Mouse (Mus musculus): ENCODE data around the gene Ak6. TPM values are rescaled to one million over a fixed set of nuclear protein-coding genes. Genes with fewer than 3 reads are reported as not detected.

Ak6 gene
- polyA plus RNA-seq, 1 experiment = 139 TPM

- no peak overlapping the region for H3ac ChIP-seq (ENCODE audit: control insufficient read depth, insufficient read length, low read depth)
- H3K4me3 ChIP-seq (ENCODE audit: insufficient read depth, poor library complexity, severe bottlenecking) = no peak overlapping the region
- TF ChIP-seq MYOD1 (IDR thresholded peaks at IDR 0.05; ENCODE audit: control insufficient read depth, insufficient read length, low read depth) (no peak), FOSL1 (IDR thresholded peaks at IDR 0.05; ENCODE audit: insufficient read depth, low read length, poor library complexity, severe bottlenecking) (no peak), CTCF (IDR thresholded peaks at IDR 0.05; ENCODE audit: control insufficient read depth, insufficient read depth, insufficient read length) (no peak), USF1 (IDR thresholded peaks at IDR 0.05; ENCODE audit: low read depth) (no peak), CEBPB (IDR thresholded peaks at IDR 0.05; ENCODE audit: low read depth) (no peak)
Observed at GRCm38 (mm10) chr13:100675936-100676635, 25.3 kb downstream of the Ak6 start.

DNA sequence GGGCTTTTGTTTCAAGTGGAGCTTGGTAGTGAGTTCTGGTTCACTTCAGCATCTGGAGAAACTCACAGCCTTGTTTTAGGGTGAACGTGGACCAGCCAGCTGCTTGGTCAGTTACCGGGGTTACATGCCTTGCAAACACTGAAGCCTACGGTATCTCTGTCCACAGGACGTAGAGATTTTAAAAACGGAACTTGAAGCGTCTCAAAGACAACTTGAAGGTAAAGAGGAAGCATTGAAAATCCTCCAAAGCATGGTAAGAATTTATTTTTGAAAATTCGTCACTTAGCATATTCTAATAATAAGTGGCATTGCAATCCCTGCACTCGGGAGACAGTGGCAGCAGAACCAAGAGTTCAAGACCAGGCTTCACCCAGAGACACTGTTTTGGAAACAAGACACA lies 30.8 kb downstream of the Ak6 start:
- H3K27me3 ChIP-seq (ENCODE audit: control insufficient read depth, insufficient read depth, insufficient read length) = no peaks in the 10 kb centered on the region
- H3K36me3 ChIP-seq (ENCODE audit: control insufficient read depth, insufficient read depth) = no peaks in the 10 kb centered on the region
- TF ChIP-seq MAX (IDR thresholded peaks at IDR 0.05) = no peak
- no peak for TF ChIP-seq CTCF (IDR thresholded peaks at IDR 0.05; ENCODE audit: control insufficient read depth, insufficient read depth, insufficient read length)
- TF ChIP-seq MYOG (IDR thresholded peaks at IDR 0.05; ENCODE audit: control insufficient read depth, extremely low read depth, insufficient read length) = no peak
- TF ChIP-seq USF1 (IDR thresholded peaks at IDR 0.05; ENCODE audit: low read depth) = no peak
- H3K79me2 ChIP-seq (ENCODE audit: control insufficient read depth, insufficient read depth) = no peaks in the 10 kb centered on the region
- H3ac ChIP-seq (ENCODE audit: control insufficient read depth, insufficient read length, low read depth) = no peak overlapping the region
- no peaks in the 10 kb centered on the region for H3K79me3 ChIP-seq (ENCODE audit: low read depth)
- H3K4me3 ChIP-seq (ENCODE audit: insufficient read depth, poor library complexity, severe bottlenecking) = no peak overlapping the region

More at GRCm38 (mm10) chr13:100675936-100676635, 25.3 kb downstream of the Ak6 start:
- Histone ChIP-seq H3K79me2 (ENCODE audit: control insufficient read depth, insufficient read depth) (no peaks in the 10 kb centered on the region), H3K27me3 (ENCODE audit: control insufficient read depth, insufficient read depth, insufficient read length) (no peaks in the 10 kb centered on the region), H3K36me3 (ENCODE audit: control insufficient read depth, insufficient read depth) (no peaks in the 10 kb centered on the region), H3K79me3 (ENCODE audit: low read depth) (no peaks in the 10 kb centered on the region)

DNA sequence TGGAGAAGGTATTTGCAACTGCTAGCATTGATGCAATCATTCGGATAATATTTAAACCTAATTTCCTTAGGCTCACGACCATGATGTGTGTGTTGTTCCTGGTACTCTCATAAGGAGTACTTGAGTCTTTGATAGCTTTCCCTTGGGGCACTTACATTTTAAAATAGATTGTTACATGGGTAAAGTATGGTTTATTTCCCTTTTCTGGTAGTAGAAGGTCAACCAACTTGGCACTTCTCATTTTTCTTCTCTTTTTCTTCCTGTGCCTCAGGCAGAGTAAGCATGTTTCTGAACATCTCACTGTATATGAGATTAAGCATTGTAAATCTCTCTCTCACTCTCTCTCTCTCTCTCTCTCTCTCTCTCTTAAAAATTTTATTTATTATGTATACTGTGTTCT lies 32.1 kb downstream of the Ak6 start:
- Histone ChIP-seq H3K79me3 (ENCODE audit: low read depth) (no peaks in the 10 kb centered on the region), H3K27me3 (ENCODE audit: control insufficient read depth, insufficient read depth, insufficient read length) (no peaks in the 10 kb centered on the region), H3K36me3 (ENCODE audit: control insufficient read depth, insufficient read depth) (no peaks in the 10 kb centered on the region), H3K4me3 (ENCODE audit: insufficient read depth, poor library complexity, severe bottlenecking) (no peak overlapping the region), H3K79me2 (ENCODE audit: control insufficient read depth, insufficient read depth) (no peaks in the 10 kb centered on the region), H3ac (ENCODE audit: control insufficient read depth, insufficient read length, low read depth) (no peak overlapping the region)
- TF ChIP-seq FOSL1 (IDR thresholded peaks at IDR 0.05; ENCODE audit: insufficient read depth, low read length, poor library complexity, severe bottlenecking) = no peak

DNA sequence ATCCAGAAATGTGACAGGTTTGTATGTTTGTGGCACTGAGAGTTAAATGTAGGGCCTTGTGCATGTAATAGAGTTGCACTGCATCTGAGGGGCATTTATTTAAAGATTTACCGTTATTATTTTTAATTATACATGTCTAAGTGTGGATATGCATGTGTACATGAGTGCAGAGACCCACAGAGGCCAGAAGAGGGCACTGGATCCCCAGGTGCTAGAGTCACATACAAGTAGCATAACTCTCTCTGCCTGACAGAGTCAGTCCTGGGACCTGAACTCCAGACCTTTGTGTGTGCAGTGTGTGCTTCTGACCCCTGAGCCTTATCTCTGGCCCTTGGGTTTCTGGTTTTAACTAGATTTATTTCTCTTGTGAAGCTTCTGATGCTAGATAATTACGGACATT lies 33.6 kb downstream of the Ak6 start:
- Histone ChIP-seq H3K36me3 (ENCODE audit: control insufficient read depth, insufficient read depth) (no peaks in the 10 kb centered on the region), H3K27me3 (ENCODE audit: control insufficient read depth, insufficient read depth, insufficient read length) (no peaks in the 10 kb centered on the region), H3K79me3 (ENCODE audit: low read depth) (no peaks in the 10 kb centered on the region), H3K79me2 (ENCODE audit: control insufficient read depth, insufficient read depth) (no peaks in the 10 kb centered on the region), H3ac (ENCODE audit: control insufficient read depth, insufficient read length, low read depth) (no peak overlapping the region), H3K4me3 (ENCODE audit: insufficient read depth, poor library complexity, severe bottlenecking) (no peak overlapping the region)
- TF ChIP-seq FOSL1 (IDR thresholded peaks at IDR 0.05; ENCODE audit: insufficient read depth, low read length, poor library complexity, severe bottlenecking) (no peak), CEBPB (IDR thresholded peaks at IDR 0.05; ENCODE audit: low read depth) (no peak)

- no peak for TF ChIP-seq FOSL1 (IDR thresholded peaks at IDR 0.05; ENCODE audit: insufficient read depth, low read length, poor library complexity, severe bottlenecking)
- TF ChIP-seq MYOD1 (IDR thresholded peaks at IDR 0.05; ENCODE audit: control insufficient read depth, insufficient read length, low read depth) = no peak
- TF ChIP-seq CEBPB (IDR thresholded peaks at IDR 0.05; ENCODE audit: low read depth) = no peak
- TF ChIP-seq MAX (IDR thresholded peaks at IDR 0.05) = no peak
- TF ChIP-seq MYOG (IDR thresholded peaks at IDR 0.05; ENCODE audit: control insufficient read depth, extremely low read depth, insufficient read length) = no peak
- TF ChIP-seq USF1 (IDR thresholded peaks at IDR 0.05; ENCODE audit: low read depth) = no peak
- no peak for TF ChIP-seq CTCF (IDR thresholded peaks at IDR 0.05; ENCODE audit: control insufficient read depth, insufficient read depth, insufficient read length)
- no peak overlapping the region for H3K4me3 ChIP-seq (ENCODE audit: insufficient read depth, poor library complexity, severe bottlenecking)
- H3ac ChIP-seq (ENCODE audit: control insufficient read depth, insufficient read length, low read depth) = no peak overlapping the region
- H3K79me3 ChIP-seq (ENCODE audit: low read depth) = no peaks in the 10 kb centered on the region
- H3K36me3 ChIP-seq (ENCODE audit: control insufficient read depth, insufficient read depth) = no peaks in the 10 kb centered on the region
- no peaks in the 10 kb centered on the region for H3K79me2 ChIP-seq (ENCODE audit: control insufficient read depth, insufficient read depth)
- H3K27me3 ChIP-seq (ENCODE audit: control insufficient read depth, insufficient read depth, insufficient read length) = no peaks in the 10 kb centered on the region
Observed at GRCm38 (mm10) chr13:100687513-100687912, 36.7 kb downstream of the Ak6 start.

- TF ChIP-seq CTCF (IDR thresholded peaks at IDR 0.05; ENCODE audit: control insufficient read depth, insufficient read depth, insufficient read length) (no peak), MAX (IDR thresholded peaks at IDR 0.05) (no peak), FOSL1 (IDR thresholded peaks at IDR 0.05; ENCODE audit: insufficient read depth, low read length, poor library complexity, severe bottlenecking) (no peak), CEBPB (IDR thresholded peaks at IDR 0.05; ENCODE audit: low read depth) (no peak), USF1 (IDR thresholded peaks at IDR 0.05; ENCODE audit: low read depth) (no peak), MYOD1 (IDR thresholded peaks at IDR 0.05; ENCODE audit: control insufficient read depth, insufficient read length, low read depth) (no peak), MYOG (IDR thresholded peaks at IDR 0.05; ENCODE audit: control insufficient read depth, extremely low read depth, insufficient read length) (no peak)
- no peaks in the 10 kb centered on the region for H3K79me2 ChIP-seq (ENCODE audit: control insufficient read depth, insufficient read depth)
- no peak overlapping the region for H3ac ChIP-seq (ENCODE audit: control insufficient read depth, insufficient read length, low read depth)
- H3K79me3 ChIP-seq (ENCODE audit: low read depth) = no peaks in the 10 kb centered on the region
- no peaks in the 10 kb centered on the region for H3K27me3 ChIP-seq (ENCODE audit: control insufficient read depth, insufficient read depth, insufficient read length)
- no peak overlapping the region for H3K4me3 ChIP-seq (ENCODE audit: insufficient read depth, poor library complexity, severe bottlenecking)
- H3K36me3 ChIP-seq (ENCODE audit: control insufficient read depth, insufficient read depth) = peaks cover 28% of the 10 kb centered on the region
Observed at GRCm38 (mm10) chr13:100697541-100697940, 46.8 kb downstream of the Ak6 start.
